Mouse (Mus musculus) erythroblast, embryonic 14.5 days (primary cell): ENCODE data around the gene Syk.

ENCODE experiments used
- GATA1 ChIP-seq: IDR thresholded peaks from 2 replicates; pipeline ENCODE4 v1.6.1; 2012; ENCODE audit warnings: low read length, inconsistent platforms, mixed read lengths
- TAL1 ChIP-seq: IDR thresholded peaks from 3 replicates; pipeline ENCODE4 v1.6.1; 2012; ENCODE audit warnings: low read length, inconsistent platforms, mixed read lengths

GRCm38 (mm10) chr13:52541385-52542035 is 41.5 kb upstream of the Syk start:
- TF ChIP-seq GATA1 (no peak), TAL1 (no peak)
